Mouse (Mus musculus) heart, embryonic 15.5 days (tissue): ENCODE measurements around the gene Ccnt2. TPM values are rescaled to one million over a fixed set of nuclear protein-coding genes. Genes with fewer than 3 reads are reported as not detected.

ENCODE experiments used
- ATAC-seq: fragments of 200-750 bp; cut with Nextera tagmentation; replicated peaks from 2 replicates; pipeline ENCODE4 v1.8.0; 2017; ENCODE audit warnings: low read depth, moderate TSS enrichment; ENCODE audit not compliant: insufficient number of reproducible peaks, insufficient read depth, low FRiP score
- H3K27ac ChIP-seq: fragments of 300-500 bp; sonication (generic); 2 replicates; pipeline ENCODE4 v1.5.1; 2015; ENCODE audit warnings: mild to moderate bottlenecking, inconsistent platforms
- H3K27me3 ChIP-seq: fragments of 300-500 bp; sonication (generic); 2 replicates; pipeline ENCODE4 v1.6.1; 2015; ENCODE audit warnings: inconsistent platforms
- H3K36me3 ChIP-seq: fragments of 300-500 bp; sonication (generic); 2 replicates; pipeline ENCODE4 v1.6.1; 2015; ENCODE audit warnings: mild to moderate bottlenecking, inconsistent platforms
- H3K4me1 ChIP-seq: fragments of 300-500 bp; sonication (generic); replicated peaks from 2 replicates; pipeline ENCODE4 v1.6.1; 2015; ENCODE audit warnings: inconsistent platforms
- H3K4me2 ChIP-seq: fragments of 300-500 bp; sonication (generic); 2 replicates; pipeline ENCODE4 v1.6.1; 2015; ENCODE audit warnings: inconsistent platforms, mild to moderate bottlenecking, moderate library complexity
- H3K4me3 ChIP-seq: fragments of 300-500 bp; sonication (generic); 2 replicates; pipeline ENCODE4 v1.5.1; 2015; ENCODE audit warnings: mild to moderate bottlenecking, inconsistent platforms
- H3K9ac ChIP-seq: fragments of 300-500 bp; sonication (generic); 2 replicates; pipeline ENCODE4 v1.6.1; 2015; ENCODE audit warnings: mild to moderate bottlenecking, inconsistent platforms
- H3K9me3 ChIP-seq: fragments of 300-500 bp; sonication (generic); replicated peaks from 2 replicates; pipeline ENCODE4 v1.6.1; 2016; ENCODE audit warnings: inconsistent platforms
- WGBS: fragments of 180-500 bp; shearing (Covaris S2); methylation state at CpG from one replicate; pipeline ENCODE4 v1.1.7; 2015; ENCODE audit warnings: mixed read lengths; 5-methylcytosine and 5-hydroxymethylcytosine counted together
- polyA plus RNA-seq: library from polyadenylated mRNA; unstranded; fragments of >200 nt; fragmentation: Nextera tagmentation; extraction: Ambion mirVana; gene quantifications from 2 replicates; pipeline ENCODE4 v1.2.1, GENCODE M21; 2015

Gene Ccnt2
- polyA plus RNA-seq, 1 experiment from 2014 or later: 59.9 TPM

GRCm38 (mm10) chr1:127795087-127795769, 21.3 kb downstream of the Ccnt2 start:
- no peak overlapping the region for H3K27ac ChIP-seq
- 88% methylated on average over 6 of the region's 6 CpGs for WGBS
- no peaks in the 10 kb centered on the region for H3K27me3 ChIP-seq
- H3K4me3 ChIP-seq: no peak overlapping the region
- no peak overlapping the region for H3K9ac ChIP-seq
- no peaks in the 10 kb centered on the region for H3K9me3 ChIP-seq
- no peak overlapping the region for H3K4me2 ChIP-seq
- H3K36me3 ChIP-seq: peaks cover 21% of the 10 kb centered on the region
- peaks cover 7% of the 10 kb centered on the region; the same call in 1 of the 2 replicates for H3K4me1 ChIP-seq
- no peak for ATAC-seq

- H3K4me1 ChIP-seq: peaks cover 7% of the 10 kb centered on the region; the same call in 1 of the 2 replicates
- H3K4me2 ChIP-seq: no peak overlapping the region
- no peaks in the 10 kb centered on the region for H3K9me3 ChIP-seq
- H3K27me3 ChIP-seq: no peaks in the 10 kb centered on the region
- H3K9ac ChIP-seq: no peak overlapping the region
- H3K27ac ChIP-seq: no peak overlapping the region
- 55% methylated on average over 4 of the region's 4 CpGs for WGBS
- no peak overlapping the region for H3K4me3 ChIP-seq
- peaks cover 28% of the 10 kb centered on the region for H3K36me3 ChIP-seq
- ATAC-seq: no peak
These were observed 22.4 kb downstream of the Ccnt2 start for GRCm38 (mm10) chr1:127796341-127796740.

- peaks cover 31% of the 10 kb centered on the region for H3K36me3 ChIP-seq
These were observed 22.8 kb downstream of the Ccnt2 start for GRCm38 (mm10) chr1:127796752-127797151.

GRCm38 (mm10) chr1:127802916-127803315, 29.0 kb downstream of the Ccnt2 start:
- Histone ChIP-seq H3K4me2 (no peak overlapping the region), H3K36me3 (peaks cover 46% of the 10 kb centered on the region), H3K4me1 (no peaks in the 10 kb centered on the region; the same call in 1 of the 2 replicates), H3K4me3 (no peak overlapping the region), H3K27me3 (no peaks in the 10 kb centered on the region), H3K27ac (no peak overlapping the region), H3K9ac (no peak overlapping the region), H3K9me3 (no peaks in the 10 kb centered on the region)
- no peak for ATAC-seq
- whole genome bisulfite sequencing: 78% methylated on average over 8 of the region's 8 CpGs

More at GRCm38 (mm10) chr1:127796752-127797151, 22.8 kb downstream of the Ccnt2 start:
- Histone ChIP-seq H3K9me3 (no peaks in the 10 kb centered on the region), H3K27ac (no peak overlapping the region), H3K4me2 (no peak overlapping the region), H3K4me1 (peaks cover 7% of the 10 kb centered on the region; the same call in 1 of the 2 replicates), H3K27me3 (no peaks in the 10 kb centered on the region), H3K9ac (no peak overlapping the region), H3K4me3 (no peak overlapping the region)
- 74% methylated on average over 1 of the region's 1 CpGs for WGBS
- no peak for ATAC-seq

- no peak overlapping the region for H3K4me3 ChIP-seq
- H3K9me3 ChIP-seq: no peaks in the 10 kb centered on the region
- no peak overlapping the region for H3K4me2 ChIP-seq
- no peak overlapping the region for H3K27ac ChIP-seq
- no peaks in the 10 kb centered on the region for H3K27me3 ChIP-seq
- WGBS: 98% methylated on average over 7 of the region's 7 CpGs
- no peak for ATAC-seq
- peaks cover 6% of the 10 kb centered on the region for H3K36me3 ChIP-seq
- no peak overlapping the region for H3K9ac ChIP-seq
- H3K4me1 ChIP-seq: peaks cover 4% of the 10 kb centered on the region; the same call in 1 of the 2 replicates
These were observed 34.7 kb downstream of the Ccnt2 start for GRCm38 (mm10) chr1:127808671-127809070.

GRCm38 (mm10) chr1:127812929-127813328, 39.0 kb downstream of the Ccnt2 start:
- 0 out of 2 replicates have a peak overlapping the region, but pooled peaks have one; percentile 25 for H3K4me2 ChIP-seq
- no peak overlapping the region for H3K4me3 ChIP-seq
- H3K27ac ChIP-seq: no peak overlapping the region
- H3K4me1 ChIP-seq: peaks cover 4% of the 10 kb centered on the region; the same call in 1 of the 2 replicates
- no peak for ATAC-seq
- no peaks in the 10 kb centered on the region for H3K27me3 ChIP-seq
- H3K9me3 ChIP-seq: no peaks in the 10 kb centered on the region
- no peak overlapping the region for H3K9ac ChIP-seq
- WGBS: 41% methylated on average over 7 of the region's 7 CpGs
- H3K36me3 ChIP-seq: no peaks in the 10 kb centered on the region; the same call in 1 of the 2 replicates

- Histone ChIP-seq H3K9me3 (no peaks in the 10 kb centered on the region), H3K4me2 (no peak overlapping the region), H3K4me1 (peaks cover 4% of the 10 kb centered on the region; the same call in 1 of the 2 replicates), H3K27me3 (no peaks in the 10 kb centered on the region), H3K27ac (no peak overlapping the region), H3K36me3 (no peaks in the 10 kb centered on the region), H3K4me3 (no peak overlapping the region), H3K9ac (no peak overlapping the region)
- WGBS: 82% methylated on average over 6 of the region's 6 CpGs
- no peak for ATAC-seq
These were observed 42.4 kb downstream of the Ccnt2 start for GRCm38 (mm10) chr1:127816381-127816780.

GRCm38 (mm10) chr1:127827325-127827724, 53.4 kb downstream of the Ccnt2 start:
- Histone ChIP-seq H3K4me3 (no peak overlapping the region), H3K27ac (no peak overlapping the region), H3K27me3 (no peaks in the 10 kb centered on the region), H3K9me3 (no peaks in the 10 kb centered on the region), H3K4me2 (no peak overlapping the region), H3K9ac (no peak overlapping the region), H3K4me1 (no peaks in the 10 kb centered on the region), H3K36me3 (no peaks in the 10 kb centered on the region)
- WGBS: 20% methylated on average over 2 of the region's 2 CpGs
- ATAC-seq: no peak

- ATAC-seq: no peak; the same call in 1 of the 2 replicates
- H3K4me1 ChIP-seq: 0 out of 2 replicates have a peak, but pooled peaks cover 4% of the 10 kb centered on the region
These were observed 56.4 kb downstream of the Ccnt2 start for GRCm38 (mm10) chr1:127830215-127830921.

GRCm38 (mm10) chr1:127833714-127834113, 59.8 kb downstream of the Ccnt2 start:
- Histone ChIP-seq H3K27me3 (no peaks in the 10 kb centered on the region), H3K9ac (no peak overlapping the region), H3K36me3 (no peaks in the 10 kb centered on the region), H3K4me1 (0 out of 2 replicates have a peak, but pooled peaks cover 4% of the 10 kb centered on the region), H3K4me3 (no peak overlapping the region), H3K27ac (no peak overlapping the region), H3K9me3 (no peaks in the 10 kb centered on the region), H3K4me2 (no peak overlapping the region)
- 52% methylated on average over 2 of the region's 2 CpGs for WGBS
- no peak for ATAC-seq

More at GRCm38 (mm10) chr1:127830215-127830921, 56.4 kb downstream of the Ccnt2 start:
- Histone ChIP-seq H3K9me3 (no peaks in the 10 kb centered on the region), H3K36me3 (no peaks in the 10 kb centered on the region), H3K27me3 (no peaks in the 10 kb centered on the region), H3K27ac (no peak overlapping the region), H3K9ac (no peak overlapping the region), H3K4me2 (no peak overlapping the region), H3K4me3 (no peak overlapping the region)
- 78% methylated on average over 13 of the region's 13 CpGs for WGBS

GRCm38 (mm10) chr1:127834202-127834601, 60.2 kb downstream of the Ccnt2 start:
- ATAC-seq: no peak

More at GRCm38 (mm10) chr1:127834202-127834601, 60.2 kb downstream of the Ccnt2 start:
- no peaks in the 10 kb centered on the region for H3K27me3 ChIP-seq
- H3K9ac ChIP-seq: no peak overlapping the region
- no peaks in the 10 kb centered on the region for H3K36me3 ChIP-seq
- WGBS: 40% methylated on average over 4 of the region's 4 CpGs
- H3K4me3 ChIP-seq: no peak overlapping the region
- H3K4me1 ChIP-seq: 0 out of 2 replicates have a peak, but pooled peaks cover 4% of the 10 kb centered on the region
- H3K4me2 ChIP-seq: no peak overlapping the region
- H3K9me3 ChIP-seq: no peaks in the 10 kb centered on the region
- H3K27ac ChIP-seq: no peak overlapping the region
